Mouse (Mus musculus) forebrain, embryonic 14.5 days (tissue): ENCODE data around the gene Hoxd10. TPM values are rescaled to one million over a fixed set of nuclear protein-coding genes. Genes with fewer than 3 reads are reported as not detected.

Experiments
- ATAC-seq: fragments of 200-750 bp; cut with Nextera tagmentation; 2 replicates; pipeline ENCODE4 v1.8.0; 2017; ENCODE audit warnings: mild to moderate bottlenecking, moderate library complexity
- DNase-seq: peaks from one replicate; pipeline ENCODE4 v3.0.0-alpha.2; 2015; ENCODE audit warnings: low spot score
- H3K27ac ChIP-seq: fragments of 300-500 bp; sonication (generic); 2 replicates; pipeline ENCODE4 v1.5.1; 2014; ENCODE audit warnings: low read depth, mild to moderate bottlenecking, control low read depth, low read length, moderate library complexity
- H3K27me3 ChIP-seq: fragments of 300-500 bp; sonication (generic); replicated peaks from 2 replicates; pipeline ENCODE4 v1.6.1; 2014; ENCODE audit warnings: low read length, control low read depth, mixed read lengths; ENCODE audit not compliant: control insufficient read depth, insufficient read depth
- H3K36me3 ChIP-seq: fragments of 300-500 bp; sonication (generic); 2 replicates; pipeline ENCODE4 v1.6.1; 2014; ENCODE audit warnings: low read length, control low read depth; ENCODE audit not compliant: control insufficient read depth, insufficient read depth
- H3K4me1 ChIP-seq: fragments of 300-500 bp; sonication (generic); 2 replicates; pipeline ENCODE4 v1.6.1; 2014; ENCODE audit warnings: antibody characterized with exemption, low read length, control low read depth; ENCODE audit not compliant: control insufficient read depth, insufficient read depth
- H3K4me2 ChIP-seq: fragments of 300-500 bp; sonication (generic); 2 replicates; pipeline ENCODE4 v1.6.1; 2014; ENCODE audit warnings: mild to moderate bottlenecking, control low read depth, low read length
- H3K4me3 ChIP-seq: fragments of 300-500 bp; sonication (generic); 2 replicates; pipeline ENCODE4 v1.5.1; 2014; ENCODE audit warnings: low read depth, low read length, control low read depth
- H3K9ac ChIP-seq: fragments of 300-500 bp; sonication (generic); 2 replicates; pipeline ENCODE4 v1.6.1; 2014; ENCODE audit warnings: mild to moderate bottlenecking, low read length, control low read depth, moderate library complexity
- H3K9me3 ChIP-seq: fragments of 300-500 bp; sonication (generic); replicated peaks from 2 replicates; pipeline ENCODE4 v1.6.1; 2016; ENCODE audit warnings: low read length, control low read depth, mixed read lengths; ENCODE audit not compliant: control insufficient read depth
- WGBS: fragments of 180-500 bp; shearing (Covaris S2); extraction: QIAGEN DNeasy Blood & Tissue Kit; methylation state at CpG from one replicate; pipeline ENCODE4 v1.1.7; 2014; 5-methylcytosine and 5-hydroxymethylcytosine counted together
- polyA plus RNA-seq: library from polyadenylated mRNA; unstranded; fragments of >200 nt; fragmentation: Nextera tagmentation; extraction: Ambion mirVana; gene quantifications from 2 replicates; pipeline ENCODE4 v1.2.1, GENCODE M21; 2014

Hoxd10 gene
- polyA plus RNA-seq, 1 experiment from 2014 or later: not detected

GRCm38 (mm10) chr2:74727640-74728302 is 36.0 kb downstream of the Hoxd10 start:
- ATAC-seq (no peak), DNase-seq (no peak)
- no peaks in the 10 kb centered on the region for H3K36me3 ChIP-seq
- no peak overlapping the region for H3K9ac ChIP-seq
- H3K27ac ChIP-seq: no peak overlapping the region
- H3K4me2 ChIP-seq: no peak overlapping the region
- H3K27me3 ChIP-seq: peaks cover 99% of the 10 kb centered on the region
- H3K4me1 ChIP-seq: no peaks in the 10 kb centered on the region
- WGBS: 1% methylated on average over 25 of the region's 25 CpGs
- no peak overlapping the region for H3K4me3 ChIP-seq
- no peaks in the 10 kb centered on the region for H3K9me3 ChIP-seq

GRCm38 (mm10) chr2:74728303-74728680 is 36.6 kb downstream of the Hoxd10 start:
- WGBS: 2% methylated on average over 13 of the region's 13 CpGs

GRCm38 (mm10) chr2:74730331-74730730 is 38.6 kb downstream of the Hoxd10 start:
- no peaks in the 10 kb centered on the region for H3K36me3 ChIP-seq
- no peaks in the 10 kb centered on the region for H3K9me3 ChIP-seq
- peaks cover 90% of the 10 kb centered on the region for H3K27me3 ChIP-seq
- no peak overlapping the region for H3K27ac ChIP-seq
- no peak overlapping the region for H3K4me3 ChIP-seq
- no peak for DNase-seq
- WGBS: 1% methylated on average over 8 of the region's 8 CpGs
- H3K4me1 ChIP-seq: no peaks in the 10 kb centered on the region
- no peak for ATAC-seq
- H3K4me2 ChIP-seq: no peak overlapping the region
- no peak overlapping the region for H3K9ac ChIP-seq

More at GRCm38 (mm10) chr2:74728303-74728680, 36.6 kb downstream of the Hoxd10 start:
- Histone ChIP-seq H3K27ac (no peak overlapping the region), H3K9ac (no peak overlapping the region), H3K27me3 (peaks cover 96% of the 10 kb centered on the region), H3K4me1 (no peaks in the 10 kb centered on the region), H3K4me3 (no peak overlapping the region), H3K9me3 (no peaks in the 10 kb centered on the region), H3K4me2 (no peak overlapping the region), H3K36me3 (no peaks in the 10 kb centered on the region)
- no peak for DNase-seq
- ATAC-seq: no peak

GRCm38 (mm10) chr2:74731055-74731454 is 39.3 kb downstream of the Hoxd10 start:
- Histone ChIP-seq H3K9me3 (no peaks in the 10 kb centered on the region), H3K4me1 (peaks cover 2% of the 10 kb centered on the region; the same call in 1 of the 2 replicates), H3K36me3 (no peaks in the 10 kb centered on the region), H3K4me3 (no peak overlapping the region), H3K9ac (no peak overlapping the region), H3K27ac (no peak overlapping the region), H3K27me3 (peaks cover 90% of the 10 kb centered on the region), H3K4me2 (no peak overlapping the region)
- no peak for ATAC-seq
- DNase-seq: no peak

GRCm38 (mm10) chr2:74731799-74732512 is 40.2 kb downstream of the Hoxd10 start:
- Histone ChIP-seq H3K4me1 (peaks cover 4% of the 10 kb centered on the region; the same call in 1 of the 2 replicates), H3K9ac (no peak overlapping the region), H3K36me3 (no peaks in the 10 kb centered on the region), H3K9me3 (no peaks in the 10 kb centered on the region), H3K27ac (no peak overlapping the region), H3K27me3 (peaks cover 90% of the 10 kb centered on the region), H3K4me3 (no peak overlapping the region), H3K4me2 (no peak overlapping the region)
- 2% methylated on average over 9 of the region's 9 CpGs for WGBS
- DNase-seq (no peak), ATAC-seq (no peak)

GRCm38 (mm10) chr2:74732513-74733316 is 41.0 kb downstream of the Hoxd10 start:
- Histone ChIP-seq H3K27ac (no peak overlapping the region), H3K9me3 (no peaks in the 10 kb centered on the region), H3K4me3 (no peak overlapping the region), H3K36me3 (no peaks in the 10 kb centered on the region), H3K4me1 (peaks cover 4% of the 10 kb centered on the region; the same call in 1 of the 2 replicates), H3K4me2 (no peak overlapping the region), H3K27me3 (peaks cover 90% of the 10 kb centered on the region), H3K9ac (no peak overlapping the region)
- DNase-seq: no peak
- ATAC-seq: no peak
- WGBS: under 1% methylated on average over 52 of the region's 52 CpGs

- H3K4me3 ChIP-seq: no peak overlapping the region
- peaks cover 90% of the 10 kb centered on the region for H3K27me3 ChIP-seq
- H3K27ac ChIP-seq: no peak overlapping the region
- H3K4me1 ChIP-seq: peaks cover 4% of the 10 kb centered on the region; the same call in 1 of the 2 replicates
- no peak for ATAC-seq
- DNase-seq: no peak
- H3K4me2 ChIP-seq: no peak overlapping the region
- no peaks in the 10 kb centered on the region for H3K9me3 ChIP-seq
- H3K9ac ChIP-seq: no peak overlapping the region
- no peaks in the 10 kb centered on the region for H3K36me3 ChIP-seq
- WGBS: 1% methylated on average over 16 of the region's 16 CpGs
Observed at GRCm38 (mm10) chr2:74733317-74733661, 41.6 kb downstream of the Hoxd10 start.

GRCm38 (mm10) chr2:74733765-74734164 is 42.0 kb downstream of the Hoxd10 start:
- H3K9me3 ChIP-seq: no peaks in the 10 kb centered on the region
- no peak overlapping the region for H3K4me3 ChIP-seq
- DNase-seq (no peak), ATAC-seq (no peak)
- no peak overlapping the region for H3K9ac ChIP-seq
- H3K4me2 ChIP-seq: no peak overlapping the region
- peaks cover 90% of the 10 kb centered on the region for H3K27me3 ChIP-seq
- peaks cover 4% of the 10 kb centered on the region; the same call in 1 of the 2 replicates for H3K4me1 ChIP-seq
- H3K27ac ChIP-seq: no peak overlapping the region
- no peaks in the 10 kb centered on the region for H3K36me3 ChIP-seq
- WGBS: 2% methylated on average over 6 of the region's 6 CpGs
